Mouse (Mus musculus) embryonic facial prominence, embryonic 12.5 days (tissue): ENCODE measurements around the gene Slc25a47. TPM values are rescaled to one million over a fixed set of nuclear protein-coding genes. Genes with fewer than 3 reads are reported as not detected.

ENCODE experiments used
- ATAC-seq: fragments of 200-750 bp; cut with Nextera tagmentation; 2 replicates; pipeline ENCODE4 v1.8.0; 2017; ENCODE audit not compliant: insufficient number of reproducible peaks, insufficient read depth, low FRiP score, low TSS enrichment
- H3K27ac ChIP-seq: fragments of 300-500 bp; sonication (generic); 2 replicates; pipeline ENCODE4 v1.5.1; 2016; ENCODE audit warnings: mild to moderate bottlenecking
- H3K27me3 ChIP-seq: fragments of 300-500 bp; sonication (generic); 2 replicates; pipeline ENCODE4 v1.6.1; 2016; ENCODE audit warnings: mild to moderate bottlenecking, moderate library complexity
- H3K36me3 ChIP-seq: fragments of 300-500 bp; sonication (generic); 2 replicates; pipeline ENCODE4 v1.6.1; 2016; ENCODE audit warnings: mild to moderate bottlenecking
- H3K4me1 ChIP-seq: fragments of 300-500 bp; sonication (generic); 2 replicates; pipeline ENCODE4 v1.6.1; 2016
- H3K4me2 ChIP-seq: fragments of 300-500 bp; sonication (generic); replicated peaks from 2 replicates; pipeline ENCODE4 v1.6.1; 2016; ENCODE audit warnings: mild to moderate bottlenecking, moderate library complexity
- H3K4me3 ChIP-seq: fragments of 300-500 bp; sonication (generic); 2 replicates; pipeline ENCODE4 v1.5.1; 2016; ENCODE audit warnings: mild to moderate bottlenecking
- H3K9ac ChIP-seq: fragments of 300-500 bp; sonication (generic); 2 replicates; pipeline ENCODE4 v1.6.1; 2016; ENCODE audit warnings: mild to moderate bottlenecking, moderate library complexity
- H3K9me3 ChIP-seq: fragments of 300-500 bp; sonication (generic); 2 replicates; pipeline ENCODE4 v1.6.1; 2016; ENCODE audit warnings: mild to moderate bottlenecking, moderate library complexity
- WGBS: fragments of 180-500 bp; shearing (Covaris S2); methylation state at CpG from one replicate; pipeline ENCODE4 v1.1.7; 2016; 5-methylcytosine and 5-hydroxymethylcytosine counted together
- polyA plus RNA-seq: library from polyadenylated mRNA; unstranded; fragments of >200 nt; fragmentation: Nextera tagmentation; extraction: Ambion mirVana; gene quantifications from 2 replicates; pipeline ENCODE4 v1.2.1, GENCODE M21; 2016

Slc25a47 gene
- 16.0 and 16.8 TPM in 2 replicates for polyA plus RNA-seq

DNA sequence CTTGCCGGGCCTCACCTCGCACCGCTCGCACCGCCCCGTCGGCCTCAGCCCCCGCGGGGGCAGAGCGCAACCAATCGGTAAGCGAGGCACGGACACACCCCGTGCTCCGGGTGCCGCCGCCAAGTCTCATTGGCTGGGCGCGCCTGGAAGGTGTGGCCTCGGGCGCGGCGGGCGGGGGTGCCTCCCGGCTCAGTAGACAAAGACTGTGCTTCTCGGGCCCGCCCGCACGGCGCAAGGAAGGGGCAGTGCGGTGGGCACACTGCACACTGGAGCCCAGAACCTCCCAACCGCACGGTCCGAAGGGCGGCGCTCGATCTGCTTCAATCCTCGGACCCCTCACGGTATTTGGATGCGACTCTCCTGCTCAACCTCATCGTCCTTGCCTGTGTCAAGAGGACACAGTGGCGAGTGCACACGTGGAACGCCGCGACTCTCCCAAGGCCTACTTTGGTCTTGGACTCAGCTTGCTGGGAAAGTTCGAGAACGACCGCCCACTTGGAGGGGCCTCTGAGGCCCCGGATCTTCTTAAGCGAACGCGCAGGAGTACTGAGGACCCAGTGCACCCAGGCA, at the start of gene Slc25a47, which contains the start of gene Slc25a29:
Gene Slc25a47, plus strand, starts transcription at position 207 of the 570 bp plus-strand sequence.
Gene Slc25a29, minus strand, starts transcription at position 44 of the 570 bp plus-strand sequence.
- Histone ChIP-seq H3K4me3 (peak within 1 kb of the TSS; percentile 71), H3K9me3 (no peaks in the 10 kb centered on the region), H3K4me2 (peak within 1 kb of the TSS; percentile 96), H3K36me3 (peaks cover 10% of the 10 kb centered on the region), H3K4me1 (peaks cover 34% of the 10 kb centered on the region), H3K27ac (peak within 1 kb of the TSS; percentile 86), H3K27me3 (no peaks in the 10 kb centered on the region), H3K9ac (peak within 1 kb of the TSS; percentile 85)
- WGBS, result under 1% methylated on average over 45 of the region's 53 CpGs
- ATAC-seq, result peak; percentile 98

DNA sequence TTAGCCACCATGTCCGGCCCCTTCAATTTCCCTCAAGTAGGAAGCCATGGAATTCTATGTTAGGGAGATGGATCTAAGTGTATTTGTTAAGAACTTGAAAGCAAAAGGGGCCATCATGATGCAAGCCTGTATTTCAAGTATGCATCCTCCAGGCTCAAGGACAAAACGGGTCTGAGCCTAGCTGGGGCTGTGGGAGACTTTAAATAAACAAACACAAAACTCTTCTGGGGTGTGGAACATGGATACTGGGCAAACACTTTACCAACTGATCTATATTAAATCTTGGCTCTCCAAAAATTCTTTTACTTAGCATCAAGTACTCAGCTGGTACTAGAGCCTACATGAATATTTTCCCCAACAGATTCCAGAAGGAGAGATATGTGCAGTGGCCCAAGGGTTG, 48.5 kb upstream of the Slc25a47 start:
- no peak overlapping the region for H3K4me2 ChIP-seq
- ATAC-seq, result no peak
- peaks cover 6% of the 10 kb centered on the region; the same call in 1 of the 2 replicates for H3K36me3 ChIP-seq
- H3K9me3 ChIP-seq, result no peaks in the 10 kb centered on the region
- H3K9ac ChIP-seq, result no peak overlapping the region
- WGBS, result 74% methylated on average over 2 of the region's 2 CpGs
- H3K27me3 ChIP-seq, result no peaks in the 10 kb centered on the region
- no peak overlapping the region for H3K27ac ChIP-seq
- peaks cover 11% of the 10 kb centered on the region for H3K4me1 ChIP-seq
- H3K4me3 ChIP-seq, result no peak overlapping the region

DNA sequence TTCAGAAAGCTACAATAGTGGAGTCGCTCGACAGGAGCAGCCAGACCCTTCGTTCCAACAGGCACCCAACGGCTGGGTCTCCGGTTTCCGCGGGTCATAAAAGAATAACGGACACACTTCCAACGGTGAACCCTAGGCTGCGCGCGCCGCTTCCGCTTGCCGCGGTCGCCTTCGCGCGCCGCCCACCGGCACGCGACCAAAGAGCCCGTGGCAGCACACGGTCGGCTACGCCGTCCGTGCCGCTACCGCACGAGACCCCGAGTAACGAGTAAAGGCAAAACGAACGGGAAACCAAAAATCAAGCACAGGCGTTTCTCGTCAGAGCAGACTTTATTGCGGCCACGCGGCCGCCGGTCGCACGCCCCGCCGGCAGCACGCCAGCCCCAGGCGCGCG, 43.7 kb upstream of the Slc25a47 start:
- Histone ChIP-seq H3K4me2 (peak overlapping the region; percentile 60), H3K4me1 (peaks cover 29% of the 10 kb centered on the region), H3K9me3 (no peaks in the 10 kb centered on the region), H3K9ac (peak overlapping the region; percentile 94), H3K4me3 (peak overlapping the region; percentile 99), H3K27ac (peak overlapping the region; percentile 99), H3K36me3 (no peaks in the 10 kb centered on the region), H3K27me3 (no peaks in the 10 kb centered on the region)
- under 1% methylated on average over 45 of the region's 52 CpGs for WGBS
- ATAC-seq, result peak; percentile 25; the same call in 1 of the 2 replicates

DNA sequence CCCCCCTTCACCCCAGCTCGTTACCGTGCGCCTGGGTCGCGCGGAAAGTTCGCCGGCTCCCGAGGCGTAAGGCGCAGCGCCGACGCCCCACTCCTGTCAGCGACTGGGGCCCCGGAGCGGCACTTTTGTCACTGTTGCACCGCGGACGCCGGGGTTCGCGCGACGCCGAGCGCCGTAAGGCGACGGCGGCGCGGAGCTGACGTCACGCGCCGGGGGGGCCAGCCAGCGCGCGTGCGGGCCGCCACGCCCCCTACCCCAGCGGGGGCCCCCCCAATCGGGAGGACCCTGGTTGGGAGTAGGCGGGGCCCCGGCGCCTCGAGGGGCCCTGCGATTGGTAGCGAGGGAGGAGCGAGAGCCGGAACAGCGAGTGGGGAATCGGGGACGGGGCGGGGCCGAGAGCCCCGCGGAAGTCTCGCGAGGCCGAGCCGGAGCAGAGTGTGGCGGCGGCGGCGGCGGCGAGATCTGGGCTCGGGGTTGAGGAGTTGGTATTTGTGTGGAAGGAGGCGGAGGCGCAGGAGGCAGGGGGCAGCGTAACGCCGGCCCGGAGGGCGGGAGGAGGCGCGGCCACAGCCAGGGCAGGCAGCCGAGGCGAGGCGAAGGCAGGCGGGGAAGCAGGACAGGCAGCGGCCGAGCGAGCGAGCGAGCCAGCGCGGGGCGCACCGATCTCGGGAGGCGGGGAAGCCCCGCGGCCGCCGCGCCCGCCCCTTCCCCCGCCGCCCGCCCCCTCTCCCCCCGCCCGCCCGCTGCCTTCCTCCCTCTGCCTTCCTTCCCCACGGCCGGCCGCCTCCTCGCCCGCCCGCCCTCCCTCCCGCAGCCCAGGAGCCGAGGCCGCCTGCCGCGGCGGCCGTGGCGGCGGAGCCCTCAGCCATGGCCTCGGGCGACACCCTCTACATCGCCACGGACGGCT, 43.0 kb upstream of the Slc25a47 start, which contains the start of gene Yy1:
Gene Yy1, plus strand, starts transcription at position 428 of the 907 bp plus-strand sequence.
- Histone ChIP-seq H3K4me1 (peaks cover 30% of the 10 kb centered on the region), H3K9me3 (no peaks in the 10 kb centered on the region), H3K4me3 (peak within 1 kb of the TSS; percentile 99), H3K36me3 (no peaks in the 10 kb centered on the region), H3K27me3 (no peaks in the 10 kb centered on the region), H3K27ac (peak within 1 kb of the TSS; percentile 99), H3K9ac (peak within 1 kb of the TSS; percentile 94), H3K4me2 (peak within 1 kb of the TSS; percentile 60)
- ATAC-seq, result peak; percentile 88
- WGBS, result under 1% methylated on average over 85 of the region's 127 CpGs

DNA sequence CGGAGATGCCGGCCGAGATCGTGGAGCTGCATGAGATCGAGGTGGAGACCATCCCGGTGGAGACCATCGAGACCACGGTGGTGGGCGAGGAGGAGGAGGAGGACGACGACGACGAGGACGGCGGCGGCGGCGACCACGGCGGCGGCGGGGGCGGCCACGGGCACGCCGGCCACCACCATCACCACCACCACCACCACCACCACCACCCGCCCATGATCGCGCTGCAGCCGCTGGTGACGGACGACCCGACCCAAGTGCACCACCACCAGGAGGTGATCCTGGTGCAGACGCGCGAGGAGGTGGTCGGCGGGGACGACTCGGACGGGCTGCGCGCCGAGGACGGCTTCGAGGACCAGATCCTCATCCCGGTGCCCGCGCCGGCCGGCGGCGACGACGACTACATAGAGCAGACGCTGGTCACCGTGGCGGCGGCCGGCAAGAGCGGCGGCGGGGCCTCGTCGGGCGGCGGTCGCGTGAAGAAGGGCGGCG, 42.3 kb upstream of the Slc25a47 start:
- ATAC-seq, result peak; percentile 13; the same call in 1 of the 2 replicates
- WGBS, result 0% methylated on average over 39 of the region's 71 CpGs
- H3K9me3 ChIP-seq, result no peaks in the 10 kb centered on the region

DNA sequence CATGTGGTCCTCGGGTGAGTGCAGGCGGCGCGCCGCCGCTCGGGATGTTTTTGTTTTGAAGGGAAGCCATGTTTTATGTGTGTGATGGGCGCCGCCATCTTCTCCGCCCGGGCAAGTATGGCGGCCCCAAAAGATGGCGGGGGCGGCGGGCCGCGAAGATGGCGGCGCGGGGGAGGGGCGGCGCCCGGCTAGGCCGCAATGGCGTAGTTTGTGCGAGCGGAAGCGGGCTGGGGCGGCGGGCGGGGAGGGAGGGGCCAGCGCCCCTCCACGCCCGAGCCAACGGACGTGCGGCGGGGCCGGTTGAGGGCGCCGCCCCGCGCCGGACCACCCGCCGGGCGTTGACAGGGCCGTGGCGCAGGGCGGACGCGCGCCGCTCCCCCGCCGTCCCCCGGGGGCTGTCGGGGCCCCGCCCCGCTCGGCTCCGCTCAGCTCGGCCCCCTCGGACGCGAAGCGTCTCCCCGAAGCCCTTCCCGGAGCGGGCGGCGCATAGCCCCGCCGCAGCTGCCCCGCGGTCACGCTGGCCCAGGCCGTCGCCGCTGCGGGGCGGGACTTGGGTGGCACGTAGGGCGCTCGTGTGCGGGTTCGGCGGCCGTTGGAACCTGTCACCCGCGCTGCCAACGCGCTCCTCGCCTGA, 41.7 kb upstream of the Slc25a47 start:
- Histone ChIP-seq H3K9ac (peak overlapping the region; percentile 94), H3K9me3 (no peaks in the 10 kb centered on the region), H3K36me3 (no peaks in the 10 kb centered on the region), H3K4me2 (peak overlapping the region; percentile 60), H3K4me3 (peak overlapping the region; percentile 99), H3K27ac (peak overlapping the region; percentile 99), H3K4me1 (peaks cover 34% of the 10 kb centered on the region), H3K27me3 (no peaks in the 10 kb centered on the region)
- under 1% methylated on average over 79 of the region's 94 CpGs for WGBS
- ATAC-seq, result peak; percentile 58

More for the DNA sequence above, 42.3 kb upstream of the Slc25a47 start:
- no peaks in the 10 kb centered on the region for H3K27me3 ChIP-seq
- peaks cover 34% of the 10 kb centered on the region for H3K4me1 ChIP-seq
- H3K4me2 ChIP-seq, result peak overlapping the region; percentile 60
- peak overlapping the region; percentile 99 for H3K4me3 ChIP-seq
- H3K27ac ChIP-seq, result peak overlapping the region; percentile 99
- peak overlapping the region; percentile 94 for H3K9ac ChIP-seq
- no peaks in the 10 kb centered on the region for H3K36me3 ChIP-seq

DNA sequence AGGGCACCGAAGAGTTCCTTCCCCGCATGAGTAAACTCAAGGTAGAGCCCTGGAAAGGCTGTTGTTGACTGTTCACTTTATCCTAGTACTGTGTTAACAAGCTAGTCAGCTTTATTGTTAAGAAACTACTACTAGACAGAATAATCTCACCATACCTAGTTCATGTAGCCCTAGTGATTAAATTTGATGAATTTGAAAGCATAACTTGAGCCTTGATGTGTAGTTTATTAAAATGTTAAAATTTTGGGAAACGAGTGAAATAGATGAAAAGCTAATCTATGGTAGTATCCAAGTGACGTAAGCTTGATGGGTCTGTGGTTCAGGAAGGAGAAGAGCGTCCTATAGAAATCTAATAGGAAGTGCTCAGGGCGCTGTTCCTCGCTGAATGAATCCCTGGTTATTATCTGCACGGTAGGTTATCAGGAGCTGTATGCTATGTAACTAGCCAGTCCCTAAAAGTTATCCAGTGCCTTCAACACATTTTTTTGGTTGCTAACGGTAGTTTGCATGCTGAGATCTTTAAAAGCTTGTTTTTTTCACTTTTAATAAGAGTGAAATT, 40.8 kb upstream of the Slc25a47 start:
- Histone ChIP-seq H3K27me3 (no peaks in the 10 kb centered on the region), H3K4me1 (peaks cover 38% of the 10 kb centered on the region), H3K9me3 (no peaks in the 10 kb centered on the region), H3K4me2 (peak overlapping the region; percentile 60), H3K9ac (peak overlapping the region; percentile 94), H3K27ac (peak overlapping the region; percentile 99; the same call in 1 of the 2 replicates), H3K4me3 (peak overlapping the region; percentile 99), H3K36me3 (no peaks in the 10 kb centered on the region)
- WGBS, result 20% methylated on average over 9 of the region's 9 CpGs
- no peak for ATAC-seq

DNA sequence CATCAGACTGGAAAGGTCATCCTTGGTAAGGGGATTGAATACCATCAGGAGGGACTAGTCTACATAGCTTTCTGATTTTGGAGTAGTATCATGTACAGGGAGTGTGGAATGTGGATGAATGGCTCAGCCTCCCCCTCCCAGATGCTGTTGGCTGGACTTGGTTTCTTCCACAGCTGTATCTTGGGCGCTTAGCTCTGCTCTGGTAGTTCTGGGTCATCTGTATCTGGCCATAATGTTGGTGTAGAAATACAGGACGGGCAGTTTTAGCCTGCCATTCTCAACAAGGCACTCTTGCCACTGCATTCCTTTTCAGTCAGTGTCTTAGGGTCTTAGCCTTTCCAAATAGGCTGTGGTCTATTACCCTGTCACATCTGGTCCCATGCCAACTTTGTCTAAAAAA, 34.2 kb upstream of the Slc25a47 start:
- H3K4me3 ChIP-seq, result no peak overlapping the region
- WGBS, result 83% methylated on average over 2 of the region's 2 CpGs
- H3K4me2 ChIP-seq, result no peak overlapping the region
- no peak overlapping the region for H3K9ac ChIP-seq
- peaks cover 15% of the 10 kb centered on the region; the same call in 1 of the 2 replicates for H3K4me1 ChIP-seq
- H3K9me3 ChIP-seq, result no peaks in the 10 kb centered on the region
- no peak overlapping the region for H3K27ac ChIP-seq
- peaks cover 2% of the 10 kb centered on the region; the same call in 1 of the 2 replicates for H3K36me3 ChIP-seq
- H3K27me3 ChIP-seq, result no peaks in the 10 kb centered on the region
- no peak for ATAC-seq

DNA sequence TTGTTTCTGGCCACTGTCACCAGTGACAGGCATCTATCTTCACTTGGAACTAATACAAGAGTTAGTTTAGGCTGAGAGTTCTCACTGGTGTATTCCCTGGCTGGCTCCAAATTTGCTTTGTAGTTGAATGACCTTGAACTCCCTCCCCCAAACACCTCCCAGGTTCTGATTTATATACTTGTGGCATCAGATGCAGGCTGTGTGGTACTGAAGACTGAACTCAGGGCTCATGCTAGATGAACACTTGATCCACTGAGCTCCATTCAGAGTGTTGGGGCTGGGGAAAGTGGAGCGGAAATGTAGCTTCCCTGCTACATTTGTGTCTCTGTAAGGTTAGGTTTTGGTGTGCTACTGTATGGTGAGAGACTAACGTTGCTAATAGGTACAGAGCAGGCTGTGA, 31.5 kb upstream of the Slc25a47 start:
- H3K27ac ChIP-seq, result no peak overlapping the region
- peaks cover 17% of the 10 kb centered on the region for H3K36me3 ChIP-seq
- H3K4me1 ChIP-seq, result 0 out of 2 replicates have a peak, but pooled peaks cover 3% of the 10 kb centered on the region
- no peak overlapping the region for H3K9ac ChIP-seq
- no peak overlapping the region for H3K4me3 ChIP-seq
- no peak for ATAC-seq
- no peaks in the 10 kb centered on the region for H3K27me3 ChIP-seq
- no peak overlapping the region for H3K4me2 ChIP-seq
- H3K9me3 ChIP-seq, result no peaks in the 10 kb centered on the region
- 89% methylated on average over 2 of the region's 2 CpGs for WGBS

DNA sequence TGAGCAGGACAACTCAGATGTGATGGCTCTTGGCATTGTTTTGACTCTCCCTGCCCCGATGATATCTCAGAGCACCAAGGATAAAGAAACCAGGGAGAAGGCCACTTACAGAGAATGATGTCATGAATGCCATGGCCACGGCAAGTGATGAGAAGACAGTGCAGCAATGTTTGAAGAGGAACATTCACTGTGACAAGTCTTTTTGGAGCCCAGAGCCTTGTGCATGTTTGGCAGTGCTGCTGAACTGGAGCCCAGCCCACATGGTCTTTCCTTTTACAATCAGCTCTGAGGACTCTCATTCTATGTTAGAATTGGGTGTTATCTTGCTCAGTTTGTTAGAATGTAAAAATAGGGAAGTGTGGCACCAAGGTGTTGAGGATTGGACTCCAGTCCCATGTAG, 27.4 kb upstream of the Slc25a47 start:
- H3K9ac ChIP-seq, result no peak overlapping the region
- ATAC-seq, result no peak
- no peaks in the 10 kb centered on the region for H3K9me3 ChIP-seq
- WGBS, result 82% methylated on average over 2 of the region's 2 CpGs
- no peak overlapping the region for H3K27ac ChIP-seq
- peaks cover 21% of the 10 kb centered on the region for H3K36me3 ChIP-seq
- no peak overlapping the region for H3K4me3 ChIP-seq
- H3K4me1 ChIP-seq, result no peaks in the 10 kb centered on the region
- no peaks in the 10 kb centered on the region for H3K27me3 ChIP-seq
- no peak overlapping the region for H3K4me2 ChIP-seq

DNA sequence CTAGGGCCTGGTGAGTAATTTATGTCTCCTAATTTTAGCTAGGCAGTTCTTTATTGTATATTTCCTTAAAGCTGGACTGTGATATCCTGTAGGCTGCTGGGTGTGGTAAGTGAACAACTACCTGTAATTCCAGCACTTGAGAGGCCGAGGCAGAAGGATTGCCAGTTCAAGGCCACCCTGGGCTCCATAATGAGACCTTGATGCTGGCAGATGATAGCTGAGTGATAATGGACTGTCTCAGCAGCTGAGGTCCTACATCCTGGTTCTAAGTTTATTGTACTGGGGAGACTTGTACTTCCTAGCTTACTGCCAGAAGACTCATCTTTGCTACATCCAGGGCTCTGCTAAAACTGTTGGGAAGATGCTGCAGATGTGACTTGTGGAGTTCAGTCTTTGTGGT, 26.1 kb upstream of the Slc25a47 start:
- no peaks in the 10 kb centered on the region for H3K27me3 ChIP-seq
- H3K9ac ChIP-seq, result no peak overlapping the region
- H3K9me3 ChIP-seq, result no peaks in the 10 kb centered on the region
- H3K4me2 ChIP-seq, result no peak overlapping the region
- no peak overlapping the region for H3K27ac ChIP-seq
- 0 out of 2 replicates have a peak, but pooled peaks cover 3% of the 10 kb centered on the region for H3K4me1 ChIP-seq
- ATAC-seq, result no peak
- 85% methylated on average over 1 of the region's 1 CpGs for WGBS
- peaks cover 21% of the 10 kb centered on the region for H3K36me3 ChIP-seq
- H3K4me3 ChIP-seq, result no peak overlapping the region
